Mouse (Mus musculus) stomach, postnatal 0 days (tissue): ENCODE measurements around the gene Glg1.

Experiments
- CTCF ChIP-seq: IDR thresholded peaks from 2 replicates; pipeline ENCODE4 v1.5.1; 2016; ENCODE audit warnings: antibody characterized with exemption, low read depth, mild to moderate bottlenecking, moderate library complexity
- EP300 ChIP-seq: optimal IDR thresholded peaks from 2 replicates; pipeline ENCODE3; 2016; ENCODE audit warnings: antibody characterized with exemption

GRCm38 (mm10) chr8:111282093-111282492 is 23.1 kb upstream of the Glg1 start:
- TF ChIP-seq CTCF (no peak), EP300 (no peak)
